Comparison of ENCODE assay signal across 8 mouse cellular contexts in the genomic region with DNA sequence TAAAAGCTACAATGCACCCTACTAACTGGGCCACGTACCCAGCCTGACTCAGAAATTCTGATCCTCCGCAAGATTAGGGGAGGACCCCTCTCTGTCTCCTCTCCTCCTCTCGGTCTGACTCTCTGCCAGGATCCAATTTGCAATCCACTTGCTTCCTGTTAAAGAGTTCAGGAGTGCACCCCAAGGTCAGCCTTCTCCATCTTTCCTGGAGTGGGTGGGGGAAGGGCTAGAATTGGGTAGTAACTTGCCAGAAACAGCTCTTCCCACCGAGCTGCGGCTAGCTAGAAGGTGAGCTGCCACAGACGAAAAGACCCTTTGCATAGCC. TPM values are rescaled to one million over a fixed set of nuclear protein-coding genes. Genes with fewer than 3 reads are reported as not detected.
A peak's percentile ranks its signal among the peaks of the same experiment; 100 is the strongest.
DNase-seq lines count a peak whose midpoint lies in the region; ATAC-seq and TF ChIP-seq lines count a peak whose summit lies in the region.

No protein-coding gene starts in this region.

- peak overlapping the region; percentile 79 for H3K4me2 ChIP-seq in forebrain, embryonic 13.5 days
- H3K4me2 ChIP-seq in intestine, postnatal 0 days (replicated peaks; ENCODE audit: low read depth), result peak overlapping the region; percentile 79
- H3K4me2 ChIP-seq in lung, postnatal 0 days (replicated peaks; ENCODE audit: low read depth, low read length), result peak overlapping the region; percentile 81
- H3K4me2 ChIP-seq in stomach, embryonic 15.5 days, result peak overlapping the region; percentile 76

- peak overlapping the region; percentile 83 for H3K27ac ChIP-seq in forebrain, embryonic 13.5 days
- peak overlapping the region; percentile 90 for H3K27ac ChIP-seq in intestine, postnatal 0 days (ENCODE audit: low read depth, low read length)
- H3K27ac ChIP-seq in lung, postnatal 0 days (ENCODE audit: low read length), result peak overlapping the region; percentile 87
- peak overlapping the region; percentile 95 for H3K27ac ChIP-seq in stomach, embryonic 15.5 days

- H3K9ac ChIP-seq in forebrain, embryonic 13.5 days, result peak overlapping the region; percentile 73
- H3K9ac ChIP-seq in intestine, postnatal 0 days (ENCODE audit: low read depth, low read length), result peak overlapping the region; percentile 62; the same call in 1 of the 2 replicates
- 0 out of 2 replicates have a peak overlapping the region, but pooled peaks have one; percentile 34 for H3K9ac ChIP-seq in lung, postnatal 0 days (replicated peaks; ENCODE audit: low read depth)
- peak overlapping the region; percentile 48; the same call in 1 of the 2 replicates for H3K9ac ChIP-seq in stomach, embryonic 15.5 days

- DNase-seq in cerebellum, postnatal 14 days, result peak; percentile 61 to 67
- no peak for DNase-seq in cerebellum, postnatal 36 days
- DNase-seq in MEL-GATA-1-ER (ENCODE audit: extremely low read depth, low read depth), result peak; percentile 42
- peak; percentile 67 for DNase-seq in lung, postnatal 0 days (ENCODE audit: low spot score)
- no peak for DNase-seq in left cerebral cortex, postnatal 25 days (ENCODE audit: low spot score in 2 of 2)

- no peak for TF ChIP-seq EP300 in lung, postnatal 0 days (IDR thresholded peaks at IDR 0.05)

- peak overlapping the region; percentile 65 for H3K4me3 ChIP-seq in forebrain, embryonic 13.5 days
- H3K4me3 ChIP-seq in intestine, postnatal 0 days (ENCODE audit: low read depth, low read length), result peak overlapping the region; percentile 71
- peak overlapping the region; percentile 72 for H3K4me3 ChIP-seq in lung, postnatal 0 days (ENCODE audit: low read depth, low read length)
- H3K4me3 ChIP-seq in stomach, embryonic 15.5 days (replicated peaks), result peak overlapping the region; percentile 71

- no peaks in the 10 kb centered on the region for H3K9me3 ChIP-seq in forebrain, embryonic 13.5 days (replicated peaks)
- no peaks in the 10 kb centered on the region for H3K9me3 ChIP-seq in intestine, postnatal 0 days (ENCODE audit: control insufficient read depth)
- H3K9me3 ChIP-seq in lung, postnatal 0 days (ENCODE audit: low read length), result no peaks in the 10 kb centered on the region
- H3K9me3 ChIP-seq in stomach, embryonic 15.5 days, result no peaks in the 10 kb centered on the region

- H3K27me3 ChIP-seq in forebrain, embryonic 13.5 days, result peaks cover 10% of the 10 kb centered on the region; the same call in 1 of the 2 replicates
- H3K27me3 ChIP-seq in intestine, postnatal 0 days (replicated peaks; ENCODE audit: control insufficient read depth, insufficient read depth, low read length), result no peaks in the 10 kb centered on the region
- no peaks in the 10 kb centered on the region for H3K27me3 ChIP-seq in lung, postnatal 0 days (replicated peaks; ENCODE audit: insufficient read depth, low read length)
- H3K27me3 ChIP-seq in stomach, embryonic 15.5 days (replicated peaks), result no peaks in the 10 kb centered on the region

- TF ChIP-seq CTCF in intestine, postnatal 0 days (IDR thresholded peaks at IDR 0.05; ENCODE audit: low read depth), result no peak
- no peak for TF ChIP-seq CTCF in lung, postnatal 0 days (IDR thresholded peaks at IDR 0.05)

- ATAC-seq in forebrain, embryonic 13.5 days, result peak; percentile 9; the same call in 1 of the 2 replicates
- 0 out of 2 replicates have a peak, but pooled peaks have one; percentile 8 for ATAC-seq in intestine, postnatal 0 days
- ATAC-seq in lung, postnatal 0 days, result no peak
- ATAC-seq in stomach, embryonic 15.5 days (ENCODE audit: insufficient read depth, low FRiP score, low read depth), result no peak

- H3K36me3 ChIP-seq in forebrain, embryonic 13.5 days (ENCODE audit: poor library complexity, severe bottlenecking), result no peaks in the 10 kb centered on the region
- H3K36me3 ChIP-seq in intestine, postnatal 0 days (ENCODE audit: control insufficient read depth, insufficient read depth), result no peaks in the 10 kb centered on the region; the same call in 1 of the 2 replicates
- no peaks in the 10 kb centered on the region for H3K36me3 ChIP-seq in lung, postnatal 0 days (ENCODE audit: insufficient read depth, low read length)
- H3K36me3 ChIP-seq in stomach, embryonic 15.5 days, result no peaks in the 10 kb centered on the region

- peaks cover 18% of the 10 kb centered on the region for H3K4me1 ChIP-seq in forebrain, embryonic 13.5 days
- no peaks in the 10 kb centered on the region for H3K4me1 ChIP-seq in intestine, postnatal 0 days (replicated peaks; ENCODE audit: control insufficient read depth, insufficient read depth, low read length)
- peaks cover 3% of the 10 kb centered on the region; the same call in 1 of the 2 replicates for H3K4me1 ChIP-seq in lung, postnatal 0 days (ENCODE audit: insufficient read depth, low read depth, low read length)
- peaks cover 9% of the 10 kb centered on the region for H3K4me1 ChIP-seq in stomach, embryonic 15.5 days

- WGBS in forebrain, embryonic 13.5 days, result 4% methylated on average over 6 of the region's 6 CpGs
- 11% methylated on average over 6 of the region's 6 CpGs for WGBS in intestine, postnatal 0 days
- WGBS in lung, postnatal 0 days, result 4% methylated on average over 6 of the region's 6 CpGs
- WGBS in stomach, embryonic 15.5 days, result 5% methylated on average over 6 of the region's 6 CpGs

- intact Hi-C loops in left cerebral cortex, postnatal 25 days (cut with DNase I), result no loop called here

RNA-seq across cellular contexts. Expression of gene Spred2, which starts 4.8 kb away (rescaled TPM):
- 6.9 and 7.6 TPM in 2 replicates for polyA plus RNA-seq in forebrain, embryonic 13.5 days (2015; fragmentation: Nextera tagmentation; extraction: Ambion mirVana)
- 5.6 and 5.7 TPM in 2 replicates for polyA plus RNA-seq in intestine, postnatal 0 days (2015; fragmentation: Nextera tagmentation; extraction: Ambion mirVana)
- 3.9 and 4.9 TPM in 2 replicates for polyA plus RNA-seq in lung, postnatal 0 days (2015; fragmentation: Nextera tagmentation; extraction: Ambion mirVana)
- polyA plus RNA-seq in stomach, embryonic 15.5 days (2015; fragmentation: Nextera tagmentation; extraction: Ambion mirVana), result 7.0 and 7.4 TPM in 2 replicates
- total RNA-seq in left cerebral cortex, postnatal 25 days (2021), result 100 to 1,000 TPM in 1 of 2 experiments, 10 to 100 TPM in 1; 83.7 to 110 TPM

Comparison
In these comparisons a context has a peak if more than half of its experiments do, and no peak if none do; other contexts are left out.
1. DNase-seq: peak in cerebellum, postnatal 14 days (2 of 2), MEL-GATA-1-ER (single experiment) and lung, postnatal 0 days (single experiment); none in cerebellum, postnatal 36 days (0 of 2) and left cerebral cortex, postnatal 25 days (0 of 2).
2. ATAC-seq: peak in forebrain, embryonic 13.5 days (single experiment) and intestine, postnatal 0 days (single experiment); none in lung, postnatal 0 days (single experiment) and stomach, embryonic 15.5 days (single experiment).
3. Peak in every context shown above with its lines, with median percentiles within 50 percentile points of each other: H3K27ac ChIP-seq, H3K4me2 ChIP-seq, H3K4me3 ChIP-seq and H3K9ac ChIP-seq.